Mouse (Mus musculus) naive thymus-derived CD4-positive, alpha-beta T cell, adult 2 months (primary cell): Measurements from ENCODE around the gene Nup153.

Experiments
- DNase-seq: peaks from one replicate; pipeline ENCODE4 v3.0.0-alpha.2; 2011; ENCODE audit warnings: low read depth

Nup153 gene

GRCm38 (mm10) chr13:46727837-46728268, at the start of gene Nup153:
Nup153 (minus strand) TSS chr13:46727940.
- peak; percentile 100 for DNase-seq

- no peak for DNase-seq
Observed at GRCm38 (mm10) chr13:46777461-46777860, 49.7 kb upstream of the Nup153 start.

- no peak for DNase-seq
Observed at GRCm38 (mm10) chr13:46776636-46777305, 49.0 kb upstream of the Nup153 start.

GRCm38 (mm10) chr13:46774998-46775397, 47.3 kb upstream of the Nup153 start:
- DNase-seq, result no peak

GRCm38 (mm10) chr13:46772581-46772980, 44.8 kb upstream of the Nup153 start:
- DNase-seq, result no peak

GRCm38 (mm10) chr13:46765361-46765760, 37.6 kb upstream of the Nup153 start:
- no peak for DNase-seq

GRCm38 (mm10) chr13:46763210-46763609, 35.5 kb upstream of the Nup153 start:
- DNase-seq, result no peak

GRCm38 (mm10) chr13:46760921-46761320, 33.2 kb upstream of the Nup153 start:
- DNase-seq, result no peak

- DNase-seq, result no peak
Observed at GRCm38 (mm10) chr13:46759281-46759809, 31.6 kb upstream of the Nup153 start.

GRCm38 (mm10) chr13:46758627-46759026, 30.9 kb upstream of the Nup153 start:
- no peak for DNase-seq

GRCm38 (mm10) chr13:46757946-46758345, 30.2 kb upstream of the Nup153 start:
- no peak for DNase-seq

- no peak for DNase-seq
Observed at GRCm38 (mm10) chr13:46753294-46753693, 25.6 kb upstream of the Nup153 start.

- DNase-seq, result no peak
Observed at GRCm38 (mm10) chr13:46752566-46753229, 25.0 kb upstream of the Nup153 start.

GRCm38 (mm10) chr13:46748138-46748873, 20.6 kb upstream of the Nup153 start:
- DNase-seq, result no peak

GRCm38 (mm10) chr13:46743821-46744220, 16.1 kb upstream of the Nup153 start:
- DNase-seq, result no peak

- DNase-seq, result no peak
Observed at GRCm38 (mm10) chr13:46742367-46742766, 14.6 kb upstream of the Nup153 start.

GRCm38 (mm10) chr13:46739426-46739825, 11.7 kb upstream of the Nup153 start:
- DNase-seq, result no peak

GRCm38 (mm10) chr13:46737482-46737881, 9.7 kb upstream of the Nup153 start:
- peak; percentile 51 for DNase-seq

- DNase-seq, result peak; percentile 83
Observed at GRCm38 (mm10) chr13:46736479-46736865, 8.7 kb upstream of the Nup153 start.

GRCm38 (mm10) chr13:46735808-46736478, 8.2 kb upstream of the Nup153 start:
- DNase-seq, result peak; percentile 87

GRCm38 (mm10) chr13:46735219-46735807, 7.6 kb upstream of the Nup153 start:
- no peak for DNase-seq

- DNase-seq, result no peak
Observed at GRCm38 (mm10) chr13:46729998-46730397, 2.3 kb upstream of the Nup153 start.
